Mouse (Mus musculus) neural tube, embryonic 10.5 days (tissue): ENCODE measurements around the gene Samd4b.

Experiments
- DNase-seq: peaks from one replicate; pipeline ENCODE4 v3.0.0-alpha.2; 2017; ENCODE audit warnings: low spot score; ENCODE audit errors: extremely low spot score

Gene Samd4b

GRCm38 (mm10) chr7:28447101-28447830 lies 150.7 kb downstream of the Samd4b start:
- no peak for DNase-seq

GRCm38 (mm10) chr7:28446446-28446845 lies 151.5 kb downstream of the Samd4b start:
- peak; percentile 88 for DNase-seq

- no peak for DNase-seq
Observed at GRCm38 (mm10) chr7:28444344-28444974, 153.5 kb downstream of the Samd4b start.

- no peak for DNase-seq
Observed at GRCm38 (mm10) chr7:28442688-28443087, 155.3 kb downstream of the Samd4b start.

- no peak for DNase-seq
Observed at GRCm38 (mm10) chr7:28441776-28442485, 156.0 kb downstream of the Samd4b start.

GRCm38 (mm10) chr7:28440739-28441138 lies 157.2 kb downstream of the Samd4b start:
- no peak for DNase-seq

- DNase-seq, result no peak
Observed at GRCm38 (mm10) chr7:28438771-28439170, 159.2 kb downstream of the Samd4b start.

- no peak for DNase-seq
Observed at GRCm38 (mm10) chr7:28437964-28438363, 160.0 kb downstream of the Samd4b start.

GRCm38 (mm10) chr7:28436932-28437570 lies 160.9 kb downstream of the Samd4b start, which contains the start of gene Gmfg:
TSS of gene Gmfg (plus strand) at chr7:28437447.
- peak; percentile 74 for DNase-seq

GRCm38 (mm10) chr7:28436271-28436904 lies 161.6 kb downstream of the Samd4b start:
- peak; percentile 99 for DNase-seq

GRCm38 (mm10) chr7:28435660-28436259 lies 162.2 kb downstream of the Samd4b start:
- peak; percentile 48 for DNase-seq

GRCm38 (mm10) chr7:28432252-28432651 lies 165.7 kb downstream of the Samd4b start:
- DNase-seq, result no peak

- DNase-seq, result no peak
Observed at GRCm38 (mm10) chr7:28430512-28430911, 167.4 kb downstream of the Samd4b start.

- no peak for DNase-seq
Observed at GRCm38 (mm10) chr7:28427738-28428137, 170.2 kb downstream of the Samd4b start.

GRCm38 (mm10) chr7:28423018-28423417 lies 174.9 kb downstream of the Samd4b start:
- DNase-seq, result no peak

GRCm38 (mm10) chr7:28419416-28419815 lies 178.5 kb downstream of the Samd4b start:
- no peak for DNase-seq

- no peak for DNase-seq
Observed at GRCm38 (mm10) chr7:28418096-28418670, 179.8 kb downstream of the Samd4b start.

- DNase-seq, result no peak
Observed at GRCm38 (mm10) chr7:28417368-28417767, 180.6 kb downstream of the Samd4b start.

GRCm38 (mm10) chr7:28412826-28413225 lies 185.1 kb downstream of the Samd4b start:
- DNase-seq, result no peak

- no peak for DNase-seq
Observed at GRCm38 (mm10) chr7:28410841-28411475, 187.0 kb downstream of the Samd4b start.
